Mouse (Mus musculus) bone marrow macrophage, adult 2 months (primary cell): ENCODE data around the gene Hip1r.

Experiments
- CTCF ChIP-seq: IDR thresholded peaks from 2 replicates; pipeline ENCODE4 v1.5.1; 2012; ENCODE audit warnings: low read depth, mild to moderate bottlenecking, low read length, moderate library complexity
- POLR2A ChIP-seq: IDR thresholded peaks from 2 replicates; pipeline ENCODE4 v1.6.1; 2012; ENCODE audit warnings: mild to moderate bottlenecking, low read depth, low read length, borderline replicate concordance

- TF ChIP-seq POLR2A (no peak), CTCF (no peak)
Observed at GRCm38 (mm10) chr5:124029220-124030035, 56.0 kb downstream of the Hip1r start.
